In the genomic region with DNA sequence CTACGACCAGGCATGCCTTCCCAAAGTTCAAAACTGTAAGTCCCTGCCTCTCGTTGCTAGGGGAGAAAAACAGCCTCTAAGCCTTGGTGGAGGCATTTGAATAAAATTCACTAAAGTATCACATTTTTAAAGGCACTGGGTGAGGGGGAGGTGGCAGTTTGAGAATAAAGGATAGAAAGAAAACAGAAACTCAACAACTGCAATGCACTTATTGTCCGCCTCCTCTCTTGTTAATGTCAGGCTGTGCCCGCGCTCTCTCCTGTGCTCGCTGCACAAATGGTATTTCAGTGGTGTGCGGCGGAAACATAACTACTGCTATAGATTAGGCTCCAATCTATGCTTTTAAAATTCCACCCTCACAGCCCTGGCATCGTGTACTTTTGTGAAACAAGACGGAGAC, we compare ENCODE assay signal across 9 mouse cellular contexts. TPM values are rescaled to one million over a fixed set of nuclear protein-coding genes. Genes with fewer than 3 reads are reported as not detected.
DNase-seq lines count a peak whose midpoint lies in the region; ATAC-seq lines count a peak whose summit lies in the region.
"Had no signal": no experiment of that assay in that cellular context is flagged by ENCODE, and none has a peak within 500 bp of the region (broad histone marks: within the 10 kb centered on the region; RNA-seq: fewer than 3 reads in every experiment).

No protein-coding gene starts in this region.

- H3K36me3 ChIP-seq in embryonic facial prominence, embryonic 13.5 days = peaks cover 34% of the 10 kb centered on the region
- H3K36me3 ChIP-seq in hindbrain, embryonic 16.5 days (ENCODE audit: control insufficient read depth, insufficient read depth, low read length) = peaks cover 7% of the 10 kb centered on the region
- H3K36me3 ChIP-seq in midbrain, embryonic 13.5 days = peaks cover 25% of the 10 kb centered on the region

- peaks cover 21% of the 10 kb centered on the region for H3K4me1 ChIP-seq in embryonic facial prominence, embryonic 13.5 days
- H3K4me1 ChIP-seq in hindbrain, embryonic 16.5 days (ENCODE audit: control insufficient read depth, insufficient read depth, low read depth, low read length) = peaks cover 11% of the 10 kb centered on the region; the same call in 1 of the 2 replicates
- H3K4me1 ChIP-seq in midbrain, embryonic 13.5 days (replicated peaks) = peaks cover 31% of the 10 kb centered on the region

- no peak overlapping the region for H3K4me3 ChIP-seq in embryonic facial prominence, embryonic 13.5 days
- no peak overlapping the region for H3K4me3 ChIP-seq in hindbrain, embryonic 16.5 days (ENCODE audit: low read length)
- no peak overlapping the region for H3K4me3 ChIP-seq in midbrain, embryonic 13.5 days (replicated peaks)

- 0 out of 2 replicates have a peak overlapping the region, but pooled peaks have one; percentile 22 for H3K4me2 ChIP-seq in embryonic facial prominence, embryonic 13.5 days
- H3K4me2 ChIP-seq in hindbrain, embryonic 16.5 days (ENCODE audit: low read length) = no peak overlapping the region
- peak overlapping the region; percentile 35 for H3K4me2 ChIP-seq in midbrain, embryonic 13.5 days (replicated peaks)

- no peaks in the 10 kb centered on the region for H3K9me3 ChIP-seq in embryonic facial prominence, embryonic 13.5 days
- H3K9me3 ChIP-seq in hindbrain, embryonic 16.5 days (ENCODE audit: control insufficient read depth, low read length) = no peaks in the 10 kb centered on the region
- H3K9me3 ChIP-seq in midbrain, embryonic 13.5 days = no peaks in the 10 kb centered on the region

- DNase-seq in frontal cortex, postnatal 25 days (ENCODE audit: low spot score in 2 of 2) = no peak
- no peak for DNase-seq in kidney, adult 9 months
- no peak for DNase-seq in urinary bladder, adult 2 months (ENCODE audit: low spot score)
- DNase-seq: adrenal gland, postnatal 25 days had no signal

- ATAC-seq in frontal cortex, adult (ENCODE audit: low TSS enrichment) = peak; percentile 55
- no peak for ATAC-seq in embryonic facial prominence, embryonic 13.5 days (ENCODE audit: insufficient number of reproducible peaks, insufficient read depth, low FRiP score, low TSS enrichment, low read depth)
- ATAC-seq in hindbrain, embryonic 16.5 days = no peak
- ATAC-seq in midbrain, embryonic 13.5 days = no peak
- no peak for ATAC-seq in CD4-positive, CD25-positive, alpha-beta regulatory T cell, adult 4 months

- H3K27ac ChIP-seq in embryonic facial prominence, embryonic 13.5 days = peak overlapping the region; percentile 74
- H3K27ac ChIP-seq in hindbrain, embryonic 16.5 days (ENCODE audit: low read depth, low read length) = peak overlapping the region; percentile 58
- H3K27ac ChIP-seq in midbrain, embryonic 13.5 days = peak overlapping the region; percentile 64

- 35% methylated on average over 10 of the region's 10 CpGs for WGBS in embryonic facial prominence, embryonic 13.5 days
- WGBS in hindbrain, embryonic 16.5 days = 21% methylated on average over 9 of the region's 10 CpGs
- 13% methylated on average over 10 of the region's 10 CpGs for WGBS in midbrain, embryonic 13.5 days

- H3K27me3 ChIP-seq in embryonic facial prominence, embryonic 13.5 days = no peaks in the 10 kb centered on the region
- H3K27me3 ChIP-seq in hindbrain, embryonic 16.5 days (replicated peaks; ENCODE audit: control insufficient read depth, insufficient read depth, low read length) = no peaks in the 10 kb centered on the region
- no peaks in the 10 kb centered on the region for H3K27me3 ChIP-seq in midbrain, embryonic 13.5 days

- no peak overlapping the region for H3K9ac ChIP-seq in embryonic facial prominence, embryonic 13.5 days
- H3K9ac ChIP-seq in hindbrain, embryonic 16.5 days (ENCODE audit: low read depth, low read length) = no peak overlapping the region
- peak overlapping the region; percentile 33; the same call in 1 of the 2 replicates for H3K9ac ChIP-seq in midbrain, embryonic 13.5 days (replicated peaks)

RNA-seq across cellular contexts. Expression of a gene that starts 31.4 kb away (rescaled TPM):
- polyA plus RNA-seq in embryonic facial prominence, embryonic 13.5 days (2015; fragmentation: Nextera tagmentation; extraction: Ambion mirVana) = 21.2 and 27.2 TPM in 2 replicates
- polyA plus RNA-seq in hindbrain, embryonic 16.5 days (2015; fragmentation: Nextera tagmentation; extraction: Ambion mirVana) = 14.7 and 17.4 TPM in 2 replicates
- 16.1 and 16.5 TPM in 2 replicates for polyA plus RNA-seq in midbrain, embryonic 13.5 days (2015; fragmentation: Nextera tagmentation; extraction: Ambion mirVana)
- 1 to 10 TPM in 1 of 2 experiments, under 1 TPM in 1; 0.79 to 1.6 TPM for polyA plus RNA-seq in CD4-positive, CD25-positive, alpha-beta regulatory T cell, adult 4 months (2017; shearing (Covaris generic))
- polyA plus RNA-seq in urinary bladder, adult 2 months (2012; rRNA removed) = 4.5 and 8.1 TPM in 2 replicates
